Mouse (Mus musculus) adrenal gland, postnatal 36 days (tissue): Measurements from ENCODE around the gene Stx16. TPM values are rescaled to one million over a fixed set of nuclear protein-coding genes. Genes with fewer than 3 reads are reported as not detected.

Source experiments
- DNase-seq, 2 experiments: peaks; one replicate each; pipeline ENCODE4 v3.0.0; 2021; ENCODE audit warnings: mixed read lengths in 1 of 2
- long read RNA-seq, 2 experiments: library from polyadenylated mRNA; stranded (forward); transcript quantifications; one replicate each; pipeline ENCODE4 v2.0.0; 2021; ENCODE audit warnings: borderline sequencing depth in 2 of 2
- total RNA-seq, 2 experiments: library from RNA; stranded (reverse); gene quantifications; 2 replicates each; pipeline ENCODE4 v1.2.3; 2021

Stx16 gene
- 10 to 100 TPM; 48.5 to 57.9 TPM for total RNA-seq
- long read RNA-seq, experiment 1, partial matches to known transcripts = 1 of 9 reads
- long read RNA-seq, experiment 1, other reads (novel, unspliced or antisense) = 8 of 9 reads
- long read RNA-seq, experiment 2, partial matches to known transcripts = 0 of 8 reads
- long read RNA-seq, experiment 2, other reads (novel, unspliced or antisense) = 8 of 8 reads

- DNase-seq = peak; percentile 94 to 95
Measured at GRCm38 (mm10) chr2:174075673-174076432, at the start of gene Stx16. Stx16 (plus strand) TSS chr2:174076308.

- no peak for DNase-seq
Measured at GRCm38 (mm10) chr2:174026406-174026805, 49.7 kb upstream of the Stx16 start.

- no peak for DNase-seq
Measured at GRCm38 (mm10) chr2:174033257-174033800, 42.8 kb upstream of the Stx16 start.

DNA sequence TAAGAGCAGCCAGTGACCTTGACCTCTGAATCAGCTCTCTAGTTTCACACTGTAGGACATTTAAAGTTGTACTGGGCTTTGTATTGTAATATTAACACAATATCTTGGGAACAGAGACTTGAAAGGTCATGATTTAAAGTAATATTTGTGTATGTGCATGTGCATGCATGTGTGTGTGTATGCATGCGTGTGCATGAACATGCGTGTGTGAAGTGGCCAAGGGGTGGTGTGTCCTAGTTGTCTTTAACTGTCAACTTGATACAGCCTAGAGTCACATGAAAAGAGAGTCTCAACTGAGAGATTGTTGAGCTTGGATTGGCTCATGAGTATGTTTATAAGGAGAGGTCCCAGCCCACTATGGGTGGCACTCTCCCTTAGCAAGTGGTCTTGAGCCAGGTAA, 28.5 kb upstream of the Stx16 start:
- DNase-seq = no peak

DNA sequence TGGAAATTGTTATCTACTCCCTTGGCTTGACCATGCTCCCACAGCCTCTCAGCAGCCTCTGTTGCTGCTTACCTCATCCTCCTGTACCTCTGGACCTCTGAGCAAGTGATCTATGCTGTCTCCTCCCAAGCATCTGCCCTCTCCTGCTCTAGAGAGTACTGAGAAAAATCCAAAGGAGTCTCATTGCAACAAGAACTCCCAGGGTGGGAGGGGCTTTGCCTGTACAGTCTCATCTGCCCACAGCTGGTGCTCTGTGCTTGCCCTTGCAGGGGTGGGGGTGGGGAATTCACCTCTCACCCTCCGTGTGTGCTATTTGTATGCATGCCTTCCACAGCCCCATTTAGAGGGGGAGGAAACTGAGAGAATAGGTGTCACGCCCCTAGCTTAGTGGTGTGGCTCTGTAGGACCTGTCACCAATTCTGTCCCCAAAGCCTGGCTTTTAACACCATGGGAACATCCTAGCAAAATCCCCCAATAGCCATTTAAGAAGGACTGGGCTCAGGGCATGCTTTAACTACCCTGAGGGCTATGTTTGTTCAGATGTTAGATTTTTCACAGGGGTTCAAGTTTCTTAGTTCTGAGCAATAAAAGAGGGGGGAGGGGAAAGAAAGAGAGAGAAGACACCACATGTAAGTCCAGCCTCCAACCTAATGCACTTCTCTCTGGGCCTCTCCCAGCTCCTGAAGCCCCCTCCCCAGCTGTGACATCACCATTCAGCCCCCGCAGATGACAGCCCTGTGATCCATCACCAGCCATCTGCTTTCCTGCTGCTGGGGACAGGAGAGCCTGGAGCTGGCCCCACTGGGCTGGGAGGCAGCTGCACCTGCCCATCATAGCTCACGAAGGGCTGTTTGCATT, 26.4 kb upstream of the Stx16 start:
- DNase-seq = no peak

DNA sequence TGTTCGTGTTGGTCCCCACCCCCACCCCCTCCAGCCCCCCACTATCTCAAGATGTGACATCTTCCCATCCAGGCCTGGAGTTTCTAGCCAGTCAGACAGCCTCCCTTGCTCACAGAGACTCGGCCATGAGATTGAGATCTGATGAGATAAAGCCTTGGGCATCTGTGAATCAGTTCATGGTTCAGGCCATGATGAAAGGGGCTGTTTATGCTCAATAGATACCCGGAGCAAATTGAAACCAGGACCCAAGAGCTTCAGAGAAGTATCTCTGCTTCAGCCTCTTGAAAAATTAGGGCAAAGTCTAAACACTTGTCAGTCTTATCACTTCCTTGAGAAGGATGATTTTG, 25.8 kb upstream of the Stx16 start:
- DNase-seq = no peak

- no peak for DNase-seq
Measured at GRCm38 (mm10) chr2:174051081-174051481, 25.0 kb upstream of the Stx16 start.

DNA sequence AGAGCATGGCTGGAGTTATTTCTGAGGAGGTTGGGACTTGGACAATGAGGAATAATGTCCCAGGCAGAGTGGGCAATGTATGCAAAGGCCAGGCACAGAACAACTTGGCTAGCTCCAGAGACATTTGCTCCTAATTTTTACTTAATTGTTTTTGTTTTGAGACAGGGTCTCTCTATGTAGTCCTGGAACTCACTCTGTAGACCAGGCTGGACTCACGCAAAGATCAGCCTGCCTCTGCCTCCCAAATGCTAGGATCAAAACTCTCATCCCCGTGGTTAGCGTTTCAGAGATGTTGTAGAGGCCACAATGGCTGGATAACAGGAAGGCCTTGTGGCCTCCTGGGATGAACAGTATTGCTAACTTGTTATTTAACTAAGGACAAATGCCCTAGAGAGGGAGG, 21.6 kb upstream of the Stx16 start:
- no peak for DNase-seq

DNA sequence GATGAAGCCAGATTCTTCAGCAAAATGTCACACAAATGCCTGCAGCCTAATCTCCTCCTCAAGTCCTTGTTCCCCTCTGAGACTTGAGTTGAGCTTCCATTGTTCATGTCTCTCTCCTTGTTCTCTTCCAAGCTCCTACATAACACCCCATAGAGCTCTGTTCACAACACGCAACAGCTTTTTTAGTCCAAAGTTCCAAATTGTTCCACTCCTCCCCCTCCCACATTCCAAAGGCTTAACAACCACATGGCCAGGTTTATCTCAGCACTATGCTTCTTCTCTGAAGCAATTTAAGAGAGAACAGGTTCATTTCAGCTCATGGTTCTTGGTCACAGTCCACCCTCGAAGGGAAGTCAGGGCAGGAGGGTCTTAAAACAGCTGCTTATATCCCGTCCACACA, 18.4 kb upstream of the Stx16 start:
- no peak for DNase-seq

- DNase-seq = no peak
Measured at GRCm38 (mm10) chr2:174058316-174058939, 17.7 kb upstream of the Stx16 start.

DNA sequence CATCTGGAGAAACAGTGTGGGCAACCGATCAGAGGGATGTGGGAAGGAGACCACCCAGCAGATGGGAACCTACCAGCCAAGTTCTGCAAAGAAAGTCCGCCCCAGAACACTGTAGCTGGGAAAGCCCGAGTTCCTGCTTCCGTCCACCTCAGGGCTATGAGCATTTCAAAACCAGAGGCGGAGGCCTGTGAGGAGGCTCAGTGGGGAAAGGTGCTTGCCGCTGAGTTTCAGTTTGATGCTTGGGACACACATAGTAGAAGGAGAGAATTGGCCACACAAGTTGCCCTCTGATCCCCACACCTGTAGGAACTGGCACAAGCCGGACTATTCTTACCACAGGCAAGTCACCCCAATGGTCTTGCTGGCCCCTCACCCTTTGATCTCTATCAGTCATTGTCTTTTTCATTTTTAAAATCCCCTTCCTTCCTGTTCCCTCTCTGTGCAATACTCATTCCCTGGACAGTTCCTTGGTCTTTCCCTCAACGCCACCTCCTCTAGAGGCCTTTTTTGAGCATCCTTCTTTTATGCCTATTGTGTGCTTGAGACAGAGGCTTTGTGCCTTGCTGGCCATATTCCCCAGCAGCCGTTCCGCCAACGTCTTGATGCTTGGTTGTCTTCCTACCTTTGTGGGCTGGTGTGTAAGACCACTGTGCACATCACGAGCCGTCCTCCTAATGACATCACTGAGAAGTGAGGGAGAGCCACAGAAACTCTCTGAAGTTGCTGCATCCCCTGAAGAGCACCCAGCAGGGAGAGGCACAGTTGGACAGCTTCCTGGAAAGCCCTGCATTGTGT, 16.3 kb upstream of the Stx16 start:
- DNase-seq = no peak

GRCm38 (mm10) chr2:174061219-174061618, 14.9 kb upstream of the Stx16 start:
- DNase-seq = no peak

GRCm38 (mm10) chr2:174063074-174063473, 13.0 kb upstream of the Stx16 start:
- no peak for DNase-seq

DNA sequence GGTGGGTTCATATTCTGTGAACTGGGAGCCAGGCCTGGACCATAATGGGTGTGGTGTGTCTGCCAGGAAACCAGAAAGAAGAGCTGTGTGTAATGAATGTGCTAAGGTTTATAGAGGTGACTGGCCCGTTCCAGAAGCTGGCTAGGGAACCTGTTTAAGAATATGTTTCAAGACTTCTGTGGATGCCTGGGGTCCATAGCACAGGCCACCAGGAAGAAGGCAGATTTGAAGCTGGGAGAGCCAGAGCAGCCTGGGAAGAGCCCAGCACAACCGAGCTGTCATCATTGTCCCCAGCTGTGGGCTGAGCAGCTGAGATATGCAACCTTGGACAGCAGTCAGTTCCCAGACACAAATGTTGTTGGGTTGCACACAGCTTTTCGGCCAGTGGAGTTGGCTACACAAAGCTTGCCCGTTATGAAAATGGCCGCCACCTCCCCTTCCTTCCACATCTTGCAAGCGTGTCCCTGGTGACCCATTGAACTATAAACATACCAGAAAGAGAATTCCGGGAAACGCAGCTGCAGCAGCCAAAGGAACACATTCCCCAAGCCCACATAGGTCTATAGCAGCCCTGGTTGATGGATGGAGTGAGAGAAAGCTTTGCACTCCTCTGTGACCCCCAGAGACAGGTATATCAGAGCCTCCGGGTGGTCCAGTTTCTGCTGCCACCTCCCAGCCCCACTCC, 12.4 kb upstream of the Stx16 start:
- no peak for DNase-seq

DNA sequence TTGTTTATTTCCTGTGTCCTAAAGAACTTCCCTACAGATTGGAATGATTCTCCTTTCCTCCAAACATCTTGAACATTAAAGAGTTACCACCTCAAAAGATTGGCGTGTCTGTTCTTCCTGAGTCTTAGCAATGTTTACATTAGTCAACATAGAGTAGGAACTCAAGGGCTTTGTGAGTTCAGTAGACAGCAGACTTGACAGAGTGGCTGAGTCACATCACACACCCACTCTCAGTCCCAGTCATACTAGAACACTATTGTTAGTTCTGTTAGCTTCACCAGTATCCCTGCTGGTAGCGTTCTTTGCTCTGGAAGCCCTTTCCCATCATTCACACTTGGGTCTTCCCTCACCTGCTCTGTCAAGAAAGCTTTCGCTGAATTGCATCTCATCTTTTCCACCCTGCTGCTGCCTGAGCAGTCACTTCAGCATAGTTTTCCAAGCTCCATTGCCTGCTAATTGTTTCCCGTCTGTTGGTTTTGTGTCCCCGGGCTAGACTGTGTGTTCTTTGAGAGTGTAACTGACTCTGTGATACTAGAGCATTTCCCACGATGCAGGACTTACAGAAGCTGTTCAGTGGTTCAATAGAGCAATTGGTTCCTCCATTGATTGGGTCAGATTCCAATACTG, 8.2 kb upstream of the Stx16 start:
- no peak for DNase-seq

DNA sequence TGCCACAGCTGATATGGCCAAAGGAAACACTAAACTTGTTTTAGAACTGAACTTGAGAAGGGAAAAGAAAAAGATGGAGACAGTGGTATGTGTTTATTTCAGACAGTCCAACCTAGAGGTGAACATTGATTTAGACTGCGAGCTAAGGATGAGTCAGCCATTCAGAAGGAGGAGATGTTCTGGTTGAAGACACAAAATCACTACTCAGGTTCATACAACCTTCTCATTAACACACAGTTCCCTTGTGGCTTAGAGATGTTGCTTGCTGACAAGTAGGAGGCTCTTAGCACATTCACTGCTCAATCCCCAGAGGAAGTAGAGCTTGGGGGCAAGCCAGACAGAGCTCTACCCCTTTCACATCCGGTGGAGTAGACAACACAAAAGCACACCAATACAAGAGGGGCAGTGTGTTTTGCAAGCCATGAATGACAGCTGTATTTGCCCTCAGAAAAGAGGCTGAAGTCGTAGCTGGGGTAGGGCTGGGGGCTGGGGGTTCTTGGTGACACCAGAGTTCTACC, 6.5 kb upstream of the Stx16 start:
- DNase-seq = no peak

GRCm38 (mm10) chr2:174071406-174071805, 4.7 kb upstream of the Stx16 start:
- peak; percentile 44 to 55 for DNase-seq

- DNase-seq = peak; percentile 24 to 34
Measured at GRCm38 (mm10) chr2:174073156-174073790, 2.8 kb upstream of the Stx16 start.

- DNase-seq = no peak
Measured at GRCm38 (mm10) chr2:174074621-174075020, 1.5 kb upstream of the Stx16 start.
